Mouse (Mus musculus) adipocyte (in vitro differentiated cells): Measurements from ENCODE around the gene Camk2b.
"Not testable (repeated sequence)": the region's sequence is repeated elsewhere in the genome, so short reads cannot be mapped to it uniquely, and the experiment has no call there.

Experiments
- DNase-seq: peaks from one replicate; pipeline ENCODE4 v3.0.0-alpha.2; 2016; ENCODE audit warnings: low spot score

Gene Camk2b

DNA sequence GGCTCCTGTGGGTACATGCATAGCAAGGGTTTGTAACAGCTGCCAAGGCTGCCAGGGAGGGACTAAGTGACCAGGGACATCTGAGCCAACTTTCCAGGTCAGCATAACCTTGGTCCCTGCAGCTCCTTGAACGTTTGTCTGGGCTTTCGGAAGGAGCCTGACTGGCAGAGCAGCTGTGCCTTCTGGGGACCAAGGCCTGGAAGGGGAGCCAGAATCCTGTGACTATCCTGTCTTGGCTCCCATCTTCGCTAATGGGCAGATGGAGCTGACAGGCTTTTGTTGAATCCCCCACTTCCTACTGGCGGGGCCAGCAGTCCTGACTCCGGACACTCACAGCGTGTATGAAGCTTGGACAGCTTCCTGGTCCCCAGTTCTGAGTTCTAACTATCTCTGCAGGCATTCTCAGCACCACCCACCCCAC lies 51.1 kb downstream of the Camk2b start:
- no peak for DNase-seq

DNA sequence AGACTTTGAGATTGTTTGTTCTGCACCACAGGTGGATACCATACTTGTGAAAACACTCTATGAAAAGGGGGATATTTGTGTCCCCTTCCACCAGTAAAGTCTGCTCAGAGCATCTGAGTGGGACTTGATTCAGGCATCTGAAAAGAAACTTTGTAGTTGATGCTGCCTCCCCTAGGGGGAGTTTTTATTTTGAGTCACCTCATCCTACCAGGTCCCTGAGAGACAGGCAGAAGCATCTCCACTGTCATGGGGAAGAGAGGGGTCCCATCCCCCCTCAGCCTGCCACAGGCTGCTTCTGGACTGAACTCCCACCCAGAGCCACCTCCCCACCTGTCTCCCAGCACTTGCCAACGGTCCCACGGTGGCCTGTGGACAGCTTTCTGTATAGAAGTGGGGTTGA lies 52.8 kb downstream of the Camk2b start:
- DNase-seq, result no peak

DNA sequence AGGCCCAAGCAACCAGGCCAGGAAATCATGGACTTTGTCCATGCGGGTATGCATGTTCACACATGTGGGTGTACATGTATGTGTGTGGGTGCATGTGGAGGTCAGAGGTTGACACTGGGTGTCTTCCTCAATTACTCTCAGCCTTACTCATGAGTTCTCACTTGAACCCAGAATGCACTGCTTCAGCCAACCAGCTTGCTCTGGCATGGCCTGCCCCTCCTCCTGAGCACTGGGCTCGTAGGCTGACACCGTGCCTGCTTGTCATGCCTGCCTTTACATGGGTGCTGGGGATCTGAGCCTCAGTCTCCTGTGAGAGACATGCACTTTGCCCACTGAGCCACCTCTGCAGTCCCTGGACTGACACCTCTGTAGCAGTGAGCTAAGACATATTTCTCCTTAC lies 54.3 kb downstream of the Camk2b start:
- DNase-seq, result no peak

DNA sequence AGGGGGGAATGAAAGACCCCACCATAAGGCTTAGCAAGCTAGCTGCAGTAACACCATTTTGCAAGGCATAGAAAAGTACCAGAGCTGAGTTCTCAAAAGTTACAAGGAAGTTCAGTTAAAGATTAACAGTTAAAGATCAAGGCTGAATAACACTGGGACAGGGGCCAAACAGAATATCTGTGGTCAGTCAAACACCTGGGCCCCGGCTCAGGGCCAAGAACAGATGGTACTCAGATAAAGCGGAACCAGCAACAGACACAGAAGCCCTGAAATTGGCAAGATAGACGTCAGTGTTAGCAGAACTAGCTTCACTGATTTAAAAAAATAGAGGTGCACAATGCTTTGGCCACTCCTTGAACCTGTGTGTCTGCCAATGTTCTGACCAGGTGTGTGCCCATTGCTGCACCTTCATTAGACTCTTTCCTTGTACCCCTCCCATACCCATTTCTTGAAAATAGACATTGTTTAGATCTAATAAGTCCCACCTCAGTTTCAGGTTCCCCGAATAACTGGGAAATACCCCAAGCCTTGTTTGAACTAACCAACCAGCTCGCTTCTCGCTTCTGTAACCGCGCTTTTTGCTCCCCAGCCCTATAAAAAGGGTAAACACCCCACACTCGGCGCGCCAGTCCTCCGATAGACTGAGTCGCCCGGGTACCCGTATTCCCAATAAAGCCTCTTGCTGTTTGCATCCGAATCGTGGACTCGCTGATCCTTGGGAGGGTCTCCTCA lies 55.2 kb downstream of the Camk2b start:
- DNase-seq, result not testable (repeated sequence)

DNA sequence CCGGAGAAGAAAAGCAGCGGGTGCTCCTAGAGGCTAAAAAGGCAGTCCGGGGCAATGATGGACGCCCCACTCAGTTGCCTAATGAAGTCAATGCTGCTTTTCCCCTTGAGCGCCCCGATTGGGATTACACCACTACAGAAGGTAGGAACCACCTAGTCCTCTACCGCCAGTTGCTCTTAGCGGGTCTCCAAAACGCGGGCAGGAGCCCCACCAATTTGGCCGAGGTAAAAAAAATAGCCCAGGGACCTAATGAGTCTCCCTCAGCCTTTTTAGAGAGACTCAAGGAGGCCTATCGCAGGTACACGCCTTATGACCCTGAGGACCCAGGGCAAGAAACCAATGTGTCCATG lies 58.4 kb downstream of the Camk2b start:
- DNase-seq, result not testable (repeated sequence)

DNA sequence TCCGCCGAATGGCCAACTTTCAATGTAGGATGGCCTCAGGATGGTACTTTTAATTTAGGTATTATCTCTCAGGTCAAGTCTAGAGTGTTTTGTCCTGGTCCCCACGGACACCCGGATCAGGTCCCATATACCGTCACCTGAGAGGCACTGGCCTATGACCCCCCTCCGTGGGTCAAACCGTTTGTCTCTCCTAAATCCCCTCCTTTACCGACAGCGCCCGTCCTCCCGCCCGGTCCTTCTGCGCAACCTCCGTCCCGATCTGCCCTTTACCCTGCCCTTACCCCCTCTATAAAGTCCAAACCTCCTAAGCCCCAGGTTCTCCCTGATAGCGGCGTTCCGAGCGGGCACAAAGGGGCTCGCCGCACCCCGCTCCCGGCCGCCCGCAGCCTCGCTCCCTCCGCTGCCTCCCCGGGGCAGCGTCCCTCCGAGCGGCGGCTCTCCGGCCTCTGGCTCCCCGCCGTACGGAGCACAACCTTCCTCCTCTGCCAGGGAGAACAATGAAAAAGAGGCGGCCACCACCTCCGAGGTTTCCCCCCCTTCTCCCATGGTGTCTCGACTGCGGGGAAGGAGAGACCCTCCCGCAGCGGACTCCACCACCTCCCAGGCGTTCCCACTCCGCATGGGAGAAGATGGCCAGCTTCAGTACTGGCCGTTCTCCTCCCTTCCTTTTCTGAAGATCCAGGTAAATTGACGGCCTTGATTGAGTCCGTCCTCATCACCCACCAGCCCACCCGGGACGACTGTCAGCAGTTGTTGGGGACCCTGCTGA lies 59.0 kb downstream of the Camk2b start:
- not testable (repeated sequence) for DNase-seq

DNA sequence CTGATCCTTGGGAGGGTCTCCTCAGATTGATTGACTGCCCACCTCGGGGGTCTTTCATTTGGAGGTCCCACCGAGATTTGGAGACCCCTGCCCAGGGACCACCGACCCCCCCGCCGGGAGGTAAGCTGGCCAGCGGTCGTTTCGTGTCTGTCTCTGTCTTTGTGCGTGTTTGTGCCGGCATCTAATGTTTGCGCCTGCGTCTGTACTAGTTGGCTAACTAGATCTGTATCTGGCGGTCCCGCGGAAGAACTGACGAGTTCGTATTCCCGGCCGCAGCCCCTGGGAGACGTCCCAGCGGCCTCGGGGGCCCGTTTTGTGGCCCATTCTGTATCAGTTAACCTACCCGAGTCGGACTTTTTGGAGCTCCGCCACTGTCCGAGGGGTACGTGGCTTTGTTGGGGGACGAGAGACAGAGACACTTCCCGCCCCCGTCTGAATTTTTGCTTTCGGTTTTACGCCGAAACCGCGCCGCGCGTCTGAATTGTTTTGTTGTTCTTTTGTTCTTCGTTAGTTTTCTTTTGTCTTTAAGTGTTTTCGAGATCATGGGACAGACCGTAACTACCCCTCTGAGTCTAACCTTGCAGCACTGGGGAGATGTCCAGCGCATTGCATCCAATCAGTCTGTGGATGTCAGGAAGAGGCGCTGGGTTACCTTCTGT lies 59.7 kb downstream of the Camk2b start:
- not testable (repeated sequence) for DNase-seq

DNA sequence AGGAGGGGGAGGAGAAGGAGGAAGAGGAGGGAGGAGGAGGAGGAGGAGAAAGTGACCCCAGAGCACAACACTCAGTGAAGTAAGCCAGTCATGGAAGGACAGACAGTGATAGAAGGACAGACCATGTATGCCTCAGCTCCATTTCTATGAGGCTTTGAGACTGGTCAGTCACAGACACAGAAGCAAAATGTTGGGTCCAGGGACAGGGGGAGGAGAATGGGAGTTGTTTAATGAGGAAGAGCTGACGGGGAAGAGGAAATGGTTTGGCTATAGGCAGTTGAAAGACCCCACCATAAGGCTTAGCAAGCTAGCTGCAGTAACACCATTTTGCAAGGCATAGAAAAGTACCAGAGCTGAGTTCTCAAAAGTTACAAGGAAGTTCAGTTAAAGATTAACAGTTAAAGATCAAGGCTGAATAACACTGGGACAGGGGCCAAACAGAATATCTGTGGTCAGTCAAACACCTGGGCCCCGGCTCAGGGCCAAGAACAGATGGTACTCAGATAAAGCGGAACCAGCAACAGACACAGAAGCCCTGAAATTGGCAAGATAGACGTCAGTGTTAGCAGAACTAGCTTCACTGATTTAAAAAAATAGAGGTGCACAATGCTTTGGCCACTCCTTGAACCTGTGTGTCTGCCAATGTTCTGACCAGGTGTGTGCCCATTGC lies 60.7 kb downstream of the Camk2b start:
- DNase-seq, result not testable (repeated sequence)

DNA sequence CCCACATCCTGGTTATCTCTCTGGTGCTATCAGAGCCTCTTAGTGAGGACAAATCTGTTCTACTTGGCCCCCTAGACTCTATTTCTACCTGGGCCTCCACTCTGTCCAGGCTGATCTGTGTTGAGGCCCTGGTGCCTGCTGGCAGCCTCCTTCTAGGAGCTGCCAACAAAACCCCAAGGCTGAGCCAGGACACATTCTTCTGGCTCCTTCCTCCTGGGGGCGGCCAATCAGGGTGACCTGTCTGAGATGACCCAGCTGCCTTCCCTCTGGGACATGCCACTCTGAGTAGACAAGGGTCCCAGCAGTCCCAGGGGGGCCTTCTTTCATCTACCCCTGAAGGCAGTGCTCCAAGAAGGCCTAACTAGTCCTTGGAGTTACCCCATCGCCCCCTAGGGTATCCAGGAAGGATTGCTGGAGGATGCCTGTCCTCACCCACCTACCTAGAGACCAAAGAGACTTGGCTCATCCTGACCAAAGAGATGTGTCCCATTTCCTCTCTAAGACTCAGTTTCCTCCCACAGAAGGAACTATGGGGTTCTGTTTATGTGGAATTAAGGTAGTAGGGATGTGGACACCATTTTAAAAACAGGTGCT lies 63.0 kb downstream of the Camk2b start:
- peak; percentile 16 for DNase-seq

DNA sequence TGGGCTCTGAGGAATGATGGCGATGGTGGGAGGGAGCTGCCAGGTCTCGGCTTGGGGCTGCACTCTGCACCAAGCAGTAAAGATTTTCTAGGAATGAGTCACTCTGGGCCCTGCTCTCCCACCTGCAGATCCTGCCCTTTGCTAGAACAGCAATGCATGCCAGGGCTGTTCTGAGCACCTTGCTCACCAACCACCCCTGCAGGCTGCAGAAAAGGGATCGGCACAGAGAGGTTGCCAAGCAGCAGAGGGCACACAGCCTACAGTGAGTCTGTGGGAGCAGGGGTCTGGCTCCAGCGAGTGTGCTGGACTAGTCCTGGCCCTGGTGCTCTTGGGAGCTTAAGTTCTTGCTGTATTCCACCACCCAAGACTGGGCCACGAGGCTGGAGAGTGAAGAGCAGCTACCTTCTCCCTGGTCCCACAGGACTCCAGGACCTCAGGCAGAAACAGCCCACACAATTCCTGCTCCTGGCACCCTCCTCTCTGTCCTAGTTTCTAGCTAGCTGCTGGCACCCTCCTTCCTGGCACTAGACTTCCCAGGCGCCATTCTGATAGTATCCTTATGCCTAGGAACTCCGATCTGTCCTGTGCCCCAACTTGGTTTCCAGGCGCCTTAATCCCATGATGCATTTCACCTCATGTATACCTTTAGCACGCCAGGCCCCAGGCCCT lies 64.0 kb downstream of the Camk2b start:
- peak; percentile 47 for DNase-seq

DNA sequence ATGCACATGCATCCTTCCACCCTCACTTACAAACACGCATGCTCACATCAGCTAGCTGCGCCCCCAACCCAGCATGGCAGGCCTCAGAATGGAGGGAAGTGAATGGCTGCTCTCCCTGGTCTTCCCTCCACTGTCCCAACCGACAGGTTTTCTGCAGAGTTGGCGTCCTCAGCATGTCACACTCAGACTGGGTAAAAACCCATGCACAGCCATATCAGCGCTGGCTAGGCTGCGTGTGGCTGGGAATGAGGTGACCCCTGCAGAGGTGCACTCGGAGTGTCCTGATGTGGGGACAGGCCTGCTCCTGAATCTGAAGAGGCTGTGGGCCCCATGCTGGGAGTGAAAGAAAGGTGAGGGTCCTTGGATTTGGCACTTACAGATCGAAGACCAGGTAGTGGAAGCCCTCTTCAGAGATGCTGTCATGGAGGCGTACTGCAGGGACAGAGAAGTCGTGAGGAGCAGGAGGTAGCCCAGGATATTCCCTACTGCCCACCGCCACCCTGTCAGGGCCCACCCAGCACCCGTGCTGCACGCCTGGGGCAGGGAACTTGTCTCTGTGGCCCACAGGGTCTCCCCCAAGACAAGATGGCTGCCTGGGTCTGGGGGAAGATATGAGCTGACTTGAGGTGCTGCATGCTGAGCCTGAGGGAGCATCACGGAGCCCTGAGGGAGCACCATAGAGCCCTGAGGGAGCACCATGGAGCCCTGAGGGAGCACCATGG lies 65.0 kb downstream of the Camk2b start:
- DNase-seq, result no peak

DNA sequence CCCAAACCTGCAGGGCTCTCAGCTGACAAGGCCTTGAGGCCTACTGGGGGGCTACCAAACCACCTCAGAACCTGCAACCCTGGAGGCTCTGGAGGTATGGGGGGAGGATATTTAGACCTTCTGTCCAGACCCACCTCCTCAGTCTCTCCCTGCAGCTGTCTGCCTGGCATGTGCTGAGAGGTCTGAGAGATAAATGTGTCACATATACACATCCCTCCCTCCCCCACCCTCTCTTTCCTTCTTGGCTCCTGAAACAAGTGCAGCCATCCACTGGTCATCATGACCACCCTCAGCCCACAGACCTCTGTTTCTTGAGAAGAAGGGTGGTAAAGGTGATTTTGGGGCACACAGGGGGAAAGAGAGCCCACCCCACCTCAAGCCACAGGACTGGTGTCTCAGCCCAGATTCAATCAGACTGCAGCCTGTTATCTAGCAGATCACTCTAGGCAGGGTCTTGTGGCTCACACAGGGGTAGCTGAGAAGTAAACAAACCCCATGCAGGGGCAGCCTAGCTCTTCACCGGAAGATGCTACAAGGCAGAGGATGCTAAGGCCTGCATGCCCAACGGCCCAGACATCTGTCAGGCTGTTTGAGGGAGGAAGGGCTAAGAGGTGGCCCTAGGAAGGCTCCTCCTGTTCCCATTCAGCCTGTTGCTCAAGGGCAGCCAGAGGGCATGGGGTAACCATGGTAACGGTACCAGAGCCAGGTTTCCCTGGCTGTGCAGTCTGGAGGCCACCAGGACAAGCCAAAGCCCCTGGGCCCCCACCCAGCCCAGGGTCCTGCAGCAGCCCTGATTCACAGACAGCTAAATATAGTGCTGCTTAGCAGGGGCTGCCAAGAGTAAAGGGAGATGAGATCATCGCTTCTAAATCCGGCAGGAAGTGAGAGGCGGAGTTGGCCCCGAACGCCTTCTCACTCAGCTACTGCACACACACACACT lies 66.1 kb downstream of the Camk2b start:
- DNase-seq, result peak; percentile 82

DNA sequence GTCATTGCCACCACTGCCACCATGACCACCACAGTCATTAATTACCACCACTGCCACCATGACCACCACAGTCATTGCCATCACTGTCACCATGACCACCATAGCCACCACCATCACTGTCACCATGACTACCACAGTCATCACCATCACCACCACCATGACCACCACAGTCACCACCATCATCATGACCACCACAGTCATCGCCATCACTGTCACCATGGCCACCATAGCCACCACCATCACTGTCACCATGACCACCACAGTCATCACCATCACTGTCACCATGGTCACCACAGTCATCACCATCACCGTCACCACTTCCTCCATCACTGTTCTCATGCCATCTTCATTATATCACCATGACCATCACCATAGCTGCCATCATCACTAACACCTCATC lies 67.7 kb downstream of the Camk2b start:
- DNase-seq, result no peak

DNA sequence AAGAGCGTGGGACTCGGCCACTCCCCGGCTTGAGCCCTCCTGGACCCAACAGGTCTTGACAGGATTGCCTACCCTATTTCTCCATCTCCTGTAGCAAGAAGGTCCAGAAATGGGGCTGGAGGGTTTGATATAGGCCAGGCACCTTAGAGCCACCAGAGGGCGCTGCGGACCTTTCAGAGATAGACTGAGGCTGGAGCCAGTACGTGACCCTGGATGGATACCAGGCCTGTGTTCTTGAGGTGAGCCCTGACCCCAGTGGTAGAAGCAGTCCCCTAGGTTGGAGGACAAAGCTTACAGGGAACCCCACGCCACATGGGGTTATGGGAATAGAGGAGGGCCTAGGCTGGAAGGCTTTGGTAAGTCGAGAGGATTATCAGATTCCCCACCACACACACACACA lies 70.2 kb downstream of the Camk2b start:
- DNase-seq, result peak; percentile 90

DNA sequence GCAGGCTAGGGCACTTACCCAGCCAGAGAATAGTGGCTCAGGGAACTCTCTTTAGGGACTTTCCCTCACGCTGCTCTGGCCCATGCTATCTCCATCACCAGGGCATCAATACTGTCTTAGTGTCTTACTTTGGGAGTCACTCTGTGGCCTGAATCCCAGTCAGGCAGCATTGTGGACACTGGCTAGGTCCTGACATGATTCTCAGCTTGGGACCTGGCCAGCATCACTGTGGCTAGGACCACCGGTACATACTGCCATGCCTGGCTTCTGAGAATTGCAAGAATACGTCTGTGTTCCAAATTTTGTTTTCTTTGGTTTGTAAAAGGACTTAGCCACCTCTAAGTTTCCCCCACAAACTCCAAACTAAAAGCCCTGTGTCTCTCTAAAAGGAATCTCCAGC lies 71.3 kb downstream of the Camk2b start:
- no peak for DNase-seq

DNA sequence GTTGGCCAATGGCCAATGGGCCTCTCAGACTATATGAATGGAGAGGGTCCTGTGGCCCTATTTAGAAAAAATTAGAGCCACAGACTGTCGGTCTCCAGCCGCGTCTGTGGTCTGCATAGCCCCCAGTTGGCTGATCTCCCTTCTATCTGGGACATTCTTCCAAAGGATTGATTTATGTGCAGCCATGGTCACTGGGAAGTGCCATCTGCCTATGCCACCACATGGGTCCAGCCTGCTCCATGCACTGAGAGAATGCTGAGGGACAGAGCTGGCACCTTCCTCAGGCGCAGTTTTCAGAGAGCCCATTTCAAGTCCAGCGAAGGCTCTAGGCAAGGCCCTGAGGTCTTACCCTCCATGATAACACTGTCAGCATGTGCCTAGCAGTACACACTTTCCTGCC lies 72.0 kb downstream of the Camk2b start:
- DNase-seq, result no peak

DNA sequence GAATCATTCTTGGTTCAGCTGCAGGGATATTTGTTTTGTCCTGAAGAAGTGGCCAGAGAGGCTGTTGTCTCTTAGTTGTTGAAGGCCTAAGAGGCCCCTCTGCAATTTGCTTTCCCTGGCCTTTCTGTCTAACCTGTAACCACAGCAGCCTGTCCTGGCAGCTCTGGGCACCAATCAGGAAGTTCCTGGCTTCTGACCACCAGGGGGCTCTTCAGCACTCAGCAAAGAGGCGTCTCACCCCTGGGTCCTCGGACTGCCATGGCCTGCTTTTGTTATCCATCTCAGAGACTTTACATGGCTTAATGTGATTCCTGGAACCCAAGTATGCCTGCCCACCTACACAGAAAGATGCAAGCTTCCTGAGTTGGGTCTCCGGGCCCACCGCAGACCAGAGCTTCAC lies 75.3 kb downstream of the Camk2b start:
- DNase-seq, result peak; percentile 50

DNA sequence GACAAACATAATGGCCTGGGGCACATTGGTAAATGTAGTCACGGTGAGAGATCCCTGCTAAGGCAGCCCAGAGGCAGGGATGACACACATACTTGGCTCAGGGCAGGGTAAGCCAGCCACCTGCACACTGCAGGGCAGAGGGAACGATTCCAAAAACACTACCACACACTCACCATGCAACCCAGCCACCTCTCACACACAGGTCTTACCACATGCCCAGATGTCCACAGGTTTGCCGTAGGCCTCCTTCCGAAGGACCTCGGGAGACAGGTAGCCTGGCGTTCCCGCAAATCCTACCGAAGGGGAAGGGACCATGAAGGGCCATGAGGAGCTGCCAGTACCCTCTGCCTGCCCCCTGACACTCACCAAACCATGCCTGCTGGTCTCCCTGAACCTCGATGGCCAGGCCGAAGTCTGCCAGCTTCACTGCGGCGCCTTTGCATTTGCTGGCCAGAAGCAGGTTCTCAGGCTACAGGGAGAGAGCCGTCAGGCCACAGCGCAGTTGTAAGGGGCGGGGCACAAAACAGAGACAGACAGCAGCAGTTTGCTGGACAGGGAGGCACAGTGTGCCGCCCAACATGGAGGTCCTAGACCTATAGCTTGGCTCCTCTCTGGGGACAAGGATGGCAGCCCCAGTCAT lies 76.1 kb downstream of the Camk2b start:
- DNase-seq, result no peak

DNA sequence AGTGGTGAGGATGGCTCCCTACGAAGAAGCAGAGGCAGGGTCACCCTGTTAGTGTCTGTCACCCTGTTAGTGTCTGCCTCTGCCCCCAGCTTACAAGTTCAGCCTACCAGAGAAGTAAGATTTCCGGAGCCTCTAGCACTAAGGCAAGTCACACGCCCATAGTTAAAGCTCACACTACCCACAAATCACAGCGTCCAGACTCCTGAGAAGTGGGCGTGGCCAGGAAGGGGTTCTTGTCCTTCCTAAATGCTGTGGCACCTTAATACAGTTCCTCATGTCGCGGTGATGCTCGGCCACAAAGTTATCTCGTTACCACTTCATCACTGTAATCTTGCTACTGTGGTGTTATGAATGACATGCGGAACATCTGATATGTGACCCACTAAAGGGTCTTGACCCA lies 78.0 kb downstream of the Camk2b start:
- no peak for DNase-seq
